8 mouse cellular contexts compared by ENCODE assay signal in genomic region chr11:69758971-69759721, GRCm38 (mm10). TPM values are rescaled to one million over a fixed set of nuclear protein-coding genes. Genes with fewer than 3 reads are reported as not detected.
DNase-seq lines count a peak whose midpoint lies in the region; ATAC-seq lines count a peak whose summit lies in the region.

No protein-coding gene starts in this region.

- no peaks in the 10 kb centered on the region for H3K9me3 ChIP-seq in embryonic facial prominence, embryonic 11.5 days (replicated peaks; ENCODE audit: control insufficient read depth, low read length)
- H3K9me3 ChIP-seq in limb, embryonic 10.5 days (replicated peaks) = no peaks in the 10 kb centered on the region
- H3K9me3 ChIP-seq in midbrain, embryonic 12.5 days = no peaks in the 10 kb centered on the region

- peak overlapping the region; percentile 59 for H3K4me2 ChIP-seq in embryonic facial prominence, embryonic 11.5 days (ENCODE audit: low read depth, low read length)
- H3K4me2 ChIP-seq in midbrain, embryonic 12.5 days (replicated peaks) = peak overlapping the region; percentile 89

- peak overlapping the region; percentile 97 for H3K27ac ChIP-seq in embryonic facial prominence, embryonic 11.5 days (replicated peaks; ENCODE audit: low read depth, low read length)
- H3K27ac ChIP-seq in limb, embryonic 10.5 days = peak overlapping the region; percentile 97
- peak overlapping the region; percentile 98 for H3K27ac ChIP-seq in midbrain, embryonic 12.5 days (replicated peaks)

- peak overlapping the region; percentile 53 for H3K4me3 ChIP-seq in embryonic facial prominence, embryonic 11.5 days (ENCODE audit: low read depth, low read length)
- peak overlapping the region; percentile 67 for H3K4me3 ChIP-seq in limb, embryonic 10.5 days
- peak overlapping the region; percentile 54 for H3K4me3 ChIP-seq in midbrain, embryonic 12.5 days

- under 1% methylated on average over 37 of the region's 37 CpGs for WGBS in embryonic facial prominence, embryonic 11.5 days
- WGBS in limb, embryonic 10.5 days = under 1% methylated on average over 37 of the region's 37 CpGs
- WGBS in midbrain, embryonic 12.5 days = under 1% methylated on average over 37 of the region's 37 CpGs

- ATAC-seq in embryonic facial prominence, embryonic 11.5 days (replicated peaks; ENCODE audit: insufficient number of reproducible peaks, low FRiP score, low TSS enrichment, low read depth) = peak; percentile 87
- peak; percentile 85 for ATAC-seq in midbrain, embryonic 12.5 days (ENCODE audit: low FRiP score, low read depth)

- H3K27me3 ChIP-seq in embryonic facial prominence, embryonic 11.5 days (ENCODE audit: control insufficient read depth, insufficient read depth, low read length) = no peaks in the 10 kb centered on the region
- H3K27me3 ChIP-seq in limb, embryonic 10.5 days (ENCODE audit: low read depth, poor library complexity, severe bottlenecking) = no peaks in the 10 kb centered on the region
- no peaks in the 10 kb centered on the region for H3K27me3 ChIP-seq in midbrain, embryonic 12.5 days

- H3K9ac ChIP-seq in embryonic facial prominence, embryonic 11.5 days (replicated peaks; ENCODE audit: low read length) = peak overlapping the region; percentile 79
- H3K9ac ChIP-seq in midbrain, embryonic 12.5 days (replicated peaks) = peak overlapping the region; percentile 61

- H3K36me3 ChIP-seq in embryonic facial prominence, embryonic 11.5 days (replicated peaks; ENCODE audit: control insufficient read depth, insufficient read depth, low read depth, low read length) = no peaks in the 10 kb centered on the region
- H3K36me3 ChIP-seq in limb, embryonic 10.5 days = 0 out of 2 replicates have a peak, but pooled peaks cover 5% of the 10 kb centered on the region
- H3K36me3 ChIP-seq in midbrain, embryonic 12.5 days = no peaks in the 10 kb centered on the region

- peak; percentile 76 to 82 for DNase-seq in urinary bladder, adult 18-20 months (ENCODE audit: low spot score in 2 of 2)
- DNase-seq in urinary bladder, postnatal 10 days (ENCODE audit: low spot score) = no peak
- peak; percentile 95 for DNase-seq in embryonic facial prominence, embryonic 11.5 days (ENCODE audit: low spot score)
- DNase-seq in heart, adult 11 months = peak; percentile 99
- peak; percentile 93 for DNase-seq in kidney, adult 11 months
- DNase-seq in limb, embryonic 10.5 days (ENCODE audit: low spot score) = peak; percentile 90
- peak; percentile 90 to 92 for DNase-seq in spleen, postnatal 36 days (ENCODE audit: low spot score in 2 of 2)

- peaks cover 4% of the 10 kb centered on the region for H3K4me1 ChIP-seq in embryonic facial prominence, embryonic 11.5 days (ENCODE audit: control insufficient read depth, insufficient read depth, low read length)
- peaks cover 47% of the 10 kb centered on the region for H3K4me1 ChIP-seq in limb, embryonic 10.5 days
- peaks cover 41% of the 10 kb centered on the region for H3K4me1 ChIP-seq in midbrain, embryonic 12.5 days

RNA-seq across cellular contexts. Expression of gene Polr2a, which starts 0.7 kb away (rescaled TPM):
- 51.4 and 56.5 TPM in 2 replicates for polyA plus RNA-seq in embryonic facial prominence, embryonic 11.5 days (2014; fragmentation: Nextera tagmentation; extraction: Ambion mirVana)
- polyA plus RNA-seq in limb, embryonic 10.5 days (2016; fragmentation: Nextera tagmentation; extraction: Ambion mirVana) = 41.8 and 47.0 TPM in 2 replicates
- 32.0 and 37.1 TPM in 2 replicates for polyA plus RNA-seq in midbrain, embryonic 12.5 days (2016; fragmentation: Nextera tagmentation; extraction: Ambion mirVana)

RNA-seq across cellular contexts. Expression of gene Slc35g3, which starts 2.6 kb away (rescaled TPM):
- polyA plus RNA-seq in embryonic facial prominence, embryonic 11.5 days (2014; fragmentation: Nextera tagmentation; extraction: Ambion mirVana) = 0.18 TPM in 1 of 2 replicates, not detected in the other
- polyA plus RNA-seq in limb, embryonic 10.5 days (2016; fragmentation: Nextera tagmentation; extraction: Ambion mirVana) = 0.09 and 0.10 TPM in 2 replicates
- polyA plus RNA-seq in midbrain, embryonic 12.5 days (2016; fragmentation: Nextera tagmentation; extraction: Ambion mirVana) = 0.18 and 0.27 TPM in 2 replicates

RNA-seq across cellular contexts. Expression of gene Zbtb4, which starts 6.6 kb away (rescaled TPM):
- 1.1 and 1.2 TPM in 2 replicates for polyA plus RNA-seq in embryonic facial prominence, embryonic 11.5 days (2014; fragmentation: Nextera tagmentation; extraction: Ambion mirVana)
- 0.25 and 0.59 TPM in 2 replicates for polyA plus RNA-seq in limb, embryonic 10.5 days (2016; fragmentation: Nextera tagmentation; extraction: Ambion mirVana)
- polyA plus RNA-seq in midbrain, embryonic 12.5 days (2016; fragmentation: Nextera tagmentation; extraction: Ambion mirVana) = 2.0 TPM in 2 replicates

RNA-seq across cellular contexts. Expression of gene Chrnb1, which starts 36.6 kb away (rescaled TPM):
- 3.0 and 3.6 TPM in 2 replicates for polyA plus RNA-seq in embryonic facial prominence, embryonic 11.5 days (2014; fragmentation: Nextera tagmentation; extraction: Ambion mirVana)
- 0.87 and 2.5 TPM in 2 replicates for polyA plus RNA-seq in limb, embryonic 10.5 days (2016; fragmentation: Nextera tagmentation; extraction: Ambion mirVana)
- 1.3 and 1.7 TPM in 2 replicates for polyA plus RNA-seq in midbrain, embryonic 12.5 days (2016; fragmentation: Nextera tagmentation; extraction: Ambion mirVana)

RNA-seq across cellular contexts. Expression of gene Fgf11, which starts 42.5 kb away (rescaled TPM):
- polyA plus RNA-seq in embryonic facial prominence, embryonic 11.5 days (2014; fragmentation: Nextera tagmentation; extraction: Ambion mirVana) = 0.92 and 0.97 TPM in 2 replicates
- 0.40 and 0.55 TPM in 2 replicates for polyA plus RNA-seq in limb, embryonic 10.5 days (2016; fragmentation: Nextera tagmentation; extraction: Ambion mirVana)
- 2.7 and 2.9 TPM in 2 replicates for polyA plus RNA-seq in midbrain, embryonic 12.5 days (2016; fragmentation: Nextera tagmentation; extraction: Ambion mirVana)
